Comparison of ENCODE assay signal across 8 mouse cellular contexts in genomic region chr15:16728470-16729011, GRCm38 (mm10). TPM values are rescaled to one million over a fixed set of nuclear protein-coding genes. Genes with fewer than 3 reads are reported as not detected.
A peak's percentile ranks its signal among the peaks of the same experiment; 100 is the strongest.
DNase-seq lines count a peak whose midpoint lies in the region; ATAC-seq and TF ChIP-seq lines count a peak whose summit lies in the region.

Gene Cdh9, plus strand, starts transcription at chr15:16728756.

- H3K36me3 ChIP-seq in lung, postnatal 0 days (ENCODE audit: insufficient read depth, low read length), result no peaks in the 10 kb centered on the region
- no peaks in the 10 kb centered on the region for H3K36me3 ChIP-seq in embryonic facial prominence, embryonic 10.5 days (replicated peaks)
- no peaks in the 10 kb centered on the region for H3K36me3 ChIP-seq in hindbrain, embryonic 16.5 days (ENCODE audit: control insufficient read depth, insufficient read depth, low read length)

- ATAC-seq in lung, postnatal 0 days, result no peak
- peak; percentile 91 for ATAC-seq in hindbrain, embryonic 16.5 days

- no peaks in the 10 kb centered on the region for H3K4me1 ChIP-seq in lung, postnatal 0 days (ENCODE audit: insufficient read depth, low read depth, low read length)
- H3K4me1 ChIP-seq in embryonic facial prominence, embryonic 10.5 days, result 0 out of 2 replicates have a peak, but pooled peaks cover 6% of the 10 kb centered on the region
- H3K4me1 ChIP-seq in hindbrain, embryonic 16.5 days (ENCODE audit: control insufficient read depth, insufficient read depth, low read depth, low read length), result no peaks in the 10 kb centered on the region
- no peaks in the 10 kb centered on the region for H3K4me1 ChIP-seq in olfactory bulb, adult 2 months (ENCODE audit: control insufficient read depth, insufficient read depth, low read length)

- H3K27me3 ChIP-seq in lung, postnatal 0 days (replicated peaks; ENCODE audit: insufficient read depth, low read length), result no peaks in the 10 kb centered on the region
- H3K27me3 ChIP-seq in embryonic facial prominence, embryonic 10.5 days (replicated peaks; ENCODE audit: low read depth, poor library complexity, severe bottlenecking), result no peaks in the 10 kb centered on the region
- H3K27me3 ChIP-seq in hindbrain, embryonic 16.5 days (replicated peaks; ENCODE audit: control insufficient read depth, insufficient read depth, low read length), result no peaks in the 10 kb centered on the region

- no peak within 1 kb of the TSS; the same call in 1 of the 2 replicates for H3K4me2 ChIP-seq in lung, postnatal 0 days (replicated peaks; ENCODE audit: low read depth, low read length)
- H3K4me2 ChIP-seq in hindbrain, embryonic 16.5 days (ENCODE audit: low read length), result peak within 1 kb of the TSS; percentile 58

- no peak for TF ChIP-seq POLR2A in olfactory bulb, adult 2 months (IDR thresholded peaks at IDR 0.05; ENCODE audit: insufficient read depth, low read depth, low read length)

- no peak within 1 kb of the TSS for H3K9ac ChIP-seq in lung, postnatal 0 days (replicated peaks; ENCODE audit: low read depth)
- H3K9ac ChIP-seq in hindbrain, embryonic 16.5 days (ENCODE audit: low read depth, low read length), result peak within 1 kb of the TSS; percentile 53

- H3K9me3 ChIP-seq in lung, postnatal 0 days (ENCODE audit: low read length), result no peaks in the 10 kb centered on the region
- H3K9me3 ChIP-seq in embryonic facial prominence, embryonic 10.5 days, result no peaks in the 10 kb centered on the region
- H3K9me3 ChIP-seq in hindbrain, embryonic 16.5 days (ENCODE audit: control insufficient read depth, low read length), result no peaks in the 10 kb centered on the region

- TF ChIP-seq EP300 in lung, postnatal 0 days (IDR thresholded peaks at IDR 0.05), result no peak

- no peak within 1 kb of the TSS for H3K4me3 ChIP-seq in lung, postnatal 0 days (ENCODE audit: low read depth, low read length)
- H3K4me3 ChIP-seq in embryonic facial prominence, embryonic 10.5 days, result peak within 1 kb of the TSS; percentile 52
- H3K4me3 ChIP-seq in hindbrain, embryonic 16.5 days (ENCODE audit: low read length), result peak within 1 kb of the TSS; percentile 36
- peak within 1 kb of the TSS; percentile 71 for H3K4me3 ChIP-seq in olfactory bulb, adult 2 months (ENCODE audit: insufficient read depth, low read depth, low read length)

- DNase-seq in lung, postnatal 36 days, result peak; percentile 3
- no peak for DNase-seq in lung, postnatal 0 days (ENCODE audit: low spot score)
- DNase-seq in embryonic facial prominence, embryonic 10.5 days (ENCODE audit: low spot score), result peak; percentile 21
- DNase-seq in left cerebral cortex, postnatal 4 days, result peak; percentile 10
- no peak for DNase-seq in spleen, postnatal 14 days (ENCODE audit: low spot score in 2 of 2)
- DNase-seq in testis, postnatal 10 days (ENCODE audit: low spot score), result no peak

- no peak for TF ChIP-seq CTCF in lung, postnatal 0 days (IDR thresholded peaks at IDR 0.05)
- no peak for TF ChIP-seq CTCF in olfactory bulb, adult 2 months (IDR thresholded peaks at IDR 0.05; ENCODE audit: insufficient read depth, low read depth, low read length)

- WGBS in lung, postnatal 0 days, result 5% methylated on average over 14 of the region's 14 CpGs
- WGBS in embryonic facial prominence, embryonic 10.5 days, result 5% methylated on average over 14 of the region's 14 CpGs
- 3% methylated on average over 14 of the region's 14 CpGs for WGBS in hindbrain, embryonic 16.5 days
- WGBS in olfactory bulb, adult 2 months, result 2% methylated on average over 14 of the region's 14 CpGs

- intact Hi-C loops in left cerebral cortex, postnatal 4 days (cut with DNase I), result no loop called here

- no peak within 1 kb of the TSS for H3K27ac ChIP-seq in lung, postnatal 0 days (ENCODE audit: low read length)
- no peak within 1 kb of the TSS for H3K27ac ChIP-seq in embryonic facial prominence, embryonic 10.5 days (replicated peaks)
- no peak within 1 kb of the TSS for H3K27ac ChIP-seq in hindbrain, embryonic 16.5 days (ENCODE audit: low read depth, low read length)
- H3K27ac ChIP-seq in olfactory bulb, adult 2 months (ENCODE audit: insufficient read depth, low read depth, low read length), result no peak within 1 kb of the TSS; the same call in 1 of the 2 replicates

RNA-seq across cellular contexts. Expression of gene Cdh9, which starts in this region (rescaled TPM):
- polyA plus RNA-seq in lung, postnatal 0 days (2015; fragmentation: Nextera tagmentation; extraction: Ambion mirVana), result not detected in 2 replicates
- polyA plus RNA-seq in embryonic facial prominence, embryonic 10.5 days (2016; fragmentation: Nextera tagmentation; extraction: Ambion mirVana), result 0.26 TPM in 2 replicates
- 13.8 and 17.3 TPM in 2 replicates for polyA plus RNA-seq in hindbrain, embryonic 16.5 days (2015; fragmentation: Nextera tagmentation; extraction: Ambion mirVana)
- total RNA-seq in left cerebral cortex, postnatal 4 days (2021), result 10 to 100 TPM; 18.5 to 21.6 TPM
- not detected in 2 replicates for polyA plus RNA-seq in olfactory bulb, adult 2 months (2012; ENCODE audit: insufficient read depth, insufficient read length, low replicate concordance, missing spikeins)

Comparison
In these comparisons a context has a peak if more than half of its experiments do, and no peak if none do; other contexts are left out.
1. RNA of gene Cdh9 (polyA plus RNA-seq): 13.8 to 17.3 TPM in hindbrain, embryonic 16.5 days; 0.26 TPM in embryonic facial prominence, embryonic 10.5 days, not detected in lung, postnatal 0 days and not detected in olfactory bulb, adult 2 months; every median in the first group is over 10 times any median in the second.
2. DNase-seq: peak in lung, postnatal 36 days (single experiment) and left cerebral cortex, postnatal 4 days (single experiment); none in lung, postnatal 0 days (single experiment), spleen, postnatal 14 days (0 of 2) and testis, postnatal 10 days (single experiment).
3. Peak in DNase-seq and H3K4me3 ChIP-seq in embryonic facial prominence, embryonic 10.5 days; RNA of the gene not detected or under 1 TPM.